Mouse (Mus musculus) pancreas, adult 10 weeks (tissue): ENCODE data around the gene Cyp3a41b. TPM values are rescaled to one million over a fixed set of nuclear protein-coding genes. Genes with fewer than 3 reads are reported as not detected.

Experiments used
- polyA plus RNA-seq: library from polyadenylated mRNA; stranded (reverse); fragments of 350-450 nt; fragmentation: Illumina TruSeq; extraction: RNeasy Lipid Tissue Mini Kit (QIAGEN cat#74804); gene quantifications from one replicate; pipeline ENCODE4 v1.2.3, GENCODE M21; 2015; ENCODE audit warnings: low read depth, low replicate concordance; ENCODE audit not compliant: insufficient read depth

Cyp3a41b gene
- not detected for polyA plus RNA-seq

DNA sequence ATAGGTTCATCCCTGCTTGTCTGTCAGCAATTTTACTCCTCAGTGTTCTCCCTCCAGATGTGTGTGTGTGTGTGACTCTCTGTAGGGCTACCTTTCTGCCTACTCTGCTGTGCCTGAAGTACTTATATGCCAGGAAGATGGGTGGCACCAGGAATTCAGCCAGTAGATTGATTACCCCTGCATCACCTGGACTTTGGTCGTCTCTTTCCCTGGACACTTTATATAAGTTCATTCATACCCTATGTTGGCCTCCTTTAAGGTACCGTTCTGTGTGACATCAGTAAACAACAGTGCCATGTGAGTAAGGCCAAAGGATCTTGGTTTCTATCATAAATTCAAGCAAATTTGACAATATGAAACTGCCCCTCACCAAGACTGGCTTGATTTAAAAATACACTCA lies at the start of gene Cyp3a41b:
Gene Cyp3a41b, minus strand, starts transcription at position 101 of the 400 bp plus-strand sequence.

Other genes with a start within 250 kb of the Cyp3a41b start
- not detected for gene Cyp3a57, start 239.5 kb downstream of the Cyp3a41b start, polyA plus RNA-seq
- gene Cyp3a16, start 115.0 kb downstream of the Cyp3a41b start, polyA plus RNA-seq, result not detected
- not detected for gene Cyp3a41a, start 135.4 kb upstream of the Cyp3a41b start, polyA plus RNA-seq
- not detected for gene Cyp3a44, start 221.1 kb upstream of the Cyp3a41b start, polyA plus RNA-seq